Mouse (Mus musculus) embryo, embryonic 10 days (tissue): ENCODE results near the gene Frmd6.

ENCODE experiments used
- DNase-seq: peaks from one replicate; pipeline ENCODE4 v3.0.0-alpha.2; 2015; ENCODE audit warnings: low spot score

Frmd6 gene

GRCm38 (mm10) chr12:70824729-70825650 is at the start of gene Frmd6:
Gene Frmd6, plus strand, starts transcription at chr12:70825514.
- peak; percentile 91 for DNase-seq

GRCm38 (mm10) chr12:70775609-70776008 is 49.7 kb upstream of the Frmd6 start:
- no peak for DNase-seq

- no peak for DNase-seq
Measured at GRCm38 (mm10) chr12:70776683-70777082, 48.6 kb upstream of the Frmd6 start.

GRCm38 (mm10) chr12:70777466-70777865 is 47.8 kb upstream of the Frmd6 start:
- DNase-seq, result no peak

GRCm38 (mm10) chr12:70777866-70778265 is 47.4 kb upstream of the Frmd6 start:
- DNase-seq, result no peak

- DNase-seq, result no peak
Measured at GRCm38 (mm10) chr12:70778271-70778670, 47.0 kb upstream of the Frmd6 start.

- no peak for DNase-seq
Measured at GRCm38 (mm10) chr12:70778724-70779123, 46.6 kb upstream of the Frmd6 start.

GRCm38 (mm10) chr12:70783049-70783448 is 42.3 kb upstream of the Frmd6 start:
- no peak for DNase-seq

- DNase-seq, result peak; percentile 63
Measured at GRCm38 (mm10) chr12:70783475-70784239, 41.7 kb upstream of the Frmd6 start.

GRCm38 (mm10) chr12:70784240-70784705 is 41.0 kb upstream of the Frmd6 start:
- DNase-seq, result no peak

- DNase-seq, result no peak
Measured at GRCm38 (mm10) chr12:70789341-70789740, 36.0 kb upstream of the Frmd6 start.

- DNase-seq, result no peak
Measured at GRCm38 (mm10) chr12:70793291-70793690, 32.0 kb upstream of the Frmd6 start.

GRCm38 (mm10) chr12:70794543-70795388 is 30.5 kb upstream of the Frmd6 start:
- peak; percentile 61 for DNase-seq

GRCm38 (mm10) chr12:70795389-70795711 is 30.0 kb upstream of the Frmd6 start:
- DNase-seq, result no peak

- DNase-seq, result no peak
Measured at GRCm38 (mm10) chr12:70798496-70798895, 26.8 kb upstream of the Frmd6 start.

- peak; percentile 51 for DNase-seq
Measured at GRCm38 (mm10) chr12:70799231-70800002, 25.9 kb upstream of the Frmd6 start.

GRCm38 (mm10) chr12:70800086-70800485 is 25.2 kb upstream of the Frmd6 start:
- DNase-seq, result no peak

- DNase-seq, result no peak
Measured at GRCm38 (mm10) chr12:70801361-70801760, 24.0 kb upstream of the Frmd6 start.

GRCm38 (mm10) chr12:70803494-70803893 is 21.8 kb upstream of the Frmd6 start:
- no peak for DNase-seq

GRCm38 (mm10) chr12:70804989-70805388 is 20.3 kb upstream of the Frmd6 start:
- DNase-seq, result no peak

- peak; percentile 28 for DNase-seq
Measured at GRCm38 (mm10) chr12:70807543-70807942, 17.8 kb upstream of the Frmd6 start.
